Mouse (Mus musculus) midbrain, embryonic 10.5 days (tissue): ENCODE results near the gene Mctp2. TPM values are rescaled to one million over a fixed set of nuclear protein-coding genes. Genes with fewer than 3 reads are reported as not detected.

Source experiments
- DNase-seq: peaks from one replicate; pipeline ENCODE4 v3.0.0-alpha.2; 2017; ENCODE audit warnings: low spot score
- H3K27ac ChIP-seq: fragments of 300-500 bp; sonication (generic); replicated peaks from 2 replicates; pipeline ENCODE4 v1.5.1; 2016; ENCODE audit warnings: mild to moderate bottlenecking
- H3K27me3 ChIP-seq: fragments of 300-500 bp; sonication (generic); 2 replicates; pipeline ENCODE4 v1.6.1; 2016; ENCODE audit warnings: low read depth, mild to moderate bottlenecking; ENCODE audit not compliant: poor library complexity, severe bottlenecking
- H3K36me3 ChIP-seq: fragments of 300-500 bp; sonication (generic); 2 replicates; pipeline ENCODE4 v1.6.1; 2016; ENCODE audit warnings: mild to moderate bottlenecking, moderate library complexity
- H3K4me1 ChIP-seq: fragments of 300-500 bp; sonication (generic); 2 replicates; pipeline ENCODE4 v1.6.1; 2016
- H3K4me3 ChIP-seq: fragments of 300-500 bp; sonication (generic); 2 replicates; pipeline ENCODE4 v1.5.1; 2016; ENCODE audit warnings: mild to moderate bottlenecking, moderate library complexity
- H3K9me3 ChIP-seq: fragments of 300-500 bp; sonication (generic); replicated peaks from 2 replicates; pipeline ENCODE4 v1.6.1; 2016; ENCODE audit warnings: mild to moderate bottlenecking
- WGBS: fragments of 180-500 bp; shearing (Covaris S2); methylation state at CpG from one replicate; pipeline ENCODE4 v1.1.7; 2016; 5-methylcytosine and 5-hydroxymethylcytosine counted together
- polyA plus RNA-seq: library from polyadenylated mRNA; unstranded; fragments of >200 nt; fragmentation: Nextera tagmentation; extraction: Ambion mirVana; gene quantifications from 2 replicates; pipeline ENCODE4 v1.2.1, GENCODE M21; 2016

Gene Mctp2
- polyA plus RNA-seq = 0.10 and 0.51 TPM in 2 replicates

- no peaks in the 10 kb centered on the region for H3K36me3 ChIP-seq
- WGBS = under 1% methylated on average over 28 of the region's 28 CpGs
- peak within 1 kb of the TSS; percentile 66 for H3K4me3 ChIP-seq
- peak; percentile 37 for DNase-seq
- H3K27ac ChIP-seq = 0 out of 2 replicates have a peak within 1 kb of the TSS, but pooled peaks have one; percentile 46
- peaks cover 30% of the 10 kb centered on the region for H3K27me3 ChIP-seq
- no peaks in the 10 kb centered on the region for H3K9me3 ChIP-seq
- peaks cover 16% of the 10 kb centered on the region for H3K4me1 ChIP-seq
Observed at GRCm38 (mm10) chr7:72306382-72306841, at the start of gene Mctp2. Gene Mctp2, minus strand, starts transcription at chr7:72306608.

- Histone ChIP-seq H3K27me3 (no peaks in the 10 kb centered on the region), H3K36me3 (no peaks in the 10 kb centered on the region), H3K4me3 (no peak overlapping the region), H3K9me3 (no peaks in the 10 kb centered on the region), H3K27ac (no peak overlapping the region), H3K4me1 (no peaks in the 10 kb centered on the region)
- DNase-seq = no peak
Observed at GRCm38 (mm10) chr7:72345901-72346300, 39.5 kb upstream of the Mctp2 start.

GRCm38 (mm10) chr7:72343751-72344150, 37.3 kb upstream of the Mctp2 start:
- Histone ChIP-seq H3K4me1 (no peaks in the 10 kb centered on the region), H3K27ac (no peak overlapping the region), H3K4me3 (no peak overlapping the region), H3K36me3 (no peaks in the 10 kb centered on the region), H3K27me3 (no peaks in the 10 kb centered on the region), H3K9me3 (no peaks in the 10 kb centered on the region)
- DNase-seq = no peak
- WGBS = 76% methylated on average over 2 of the region's 2 CpGs

- no peaks in the 10 kb centered on the region for H3K4me1 ChIP-seq
- WGBS = 72% methylated on average over 2 of the region's 2 CpGs
- no peak for DNase-seq
- H3K27ac ChIP-seq = no peak overlapping the region
- no peaks in the 10 kb centered on the region for H3K27me3 ChIP-seq
- no peaks in the 10 kb centered on the region for H3K9me3 ChIP-seq
- no peak overlapping the region for H3K4me3 ChIP-seq
- H3K36me3 ChIP-seq = no peaks in the 10 kb centered on the region
Observed at GRCm38 (mm10) chr7:72342822-72343221, 36.4 kb upstream of the Mctp2 start.

GRCm38 (mm10) chr7:72325961-72326360, 19.6 kb upstream of the Mctp2 start:
- no peaks in the 10 kb centered on the region for H3K27me3 ChIP-seq
- H3K9me3 ChIP-seq = no peaks in the 10 kb centered on the region
- H3K4me1 ChIP-seq = no peaks in the 10 kb centered on the region
- no peak overlapping the region for H3K27ac ChIP-seq
- H3K36me3 ChIP-seq = no peaks in the 10 kb centered on the region
- DNase-seq = no peak
- WGBS = 72% methylated on average over 5 of the region's 5 CpGs
- H3K4me3 ChIP-seq = no peak overlapping the region

GRCm38 (mm10) chr7:72320906-72321305, 14.5 kb upstream of the Mctp2 start:
- Histone ChIP-seq H3K27me3 (no peaks in the 10 kb centered on the region), H3K27ac (no peak overlapping the region), H3K4me1 (no peaks in the 10 kb centered on the region), H3K4me3 (no peak overlapping the region), H3K36me3 (no peaks in the 10 kb centered on the region), H3K9me3 (no peaks in the 10 kb centered on the region)
- WGBS = 77% methylated on average over 4 of the region's 4 CpGs
- DNase-seq = no peak

GRCm38 (mm10) chr7:72320441-72320840, 14.0 kb upstream of the Mctp2 start:
- Histone ChIP-seq H3K27ac (no peak overlapping the region), H3K4me1 (no peaks in the 10 kb centered on the region), H3K27me3 (no peaks in the 10 kb centered on the region), H3K4me3 (no peak overlapping the region), H3K9me3 (no peaks in the 10 kb centered on the region), H3K36me3 (no peaks in the 10 kb centered on the region)
- DNase-seq = no peak
- 89% methylated on average over 4 of the region's 4 CpGs for WGBS

GRCm38 (mm10) chr7:72314395-72315060, 8.1 kb upstream of the Mctp2 start:
- WGBS = 89% methylated on average over 9 of the region's 9 CpGs
- no peaks in the 10 kb centered on the region for H3K4me1 ChIP-seq
- DNase-seq = no peak
- H3K36me3 ChIP-seq = no peaks in the 10 kb centered on the region
- no peak overlapping the region for H3K4me3 ChIP-seq
- H3K9me3 ChIP-seq = no peaks in the 10 kb centered on the region
- H3K27ac ChIP-seq = no peak overlapping the region
- H3K27me3 ChIP-seq = no peaks in the 10 kb centered on the region

- DNase-seq = no peak
- Histone ChIP-seq H3K4me3 (no peak overlapping the region), H3K27ac (no peak overlapping the region), H3K9me3 (no peaks in the 10 kb centered on the region), H3K4me1 (no peaks in the 10 kb centered on the region), H3K27me3 (no peaks in the 10 kb centered on the region), H3K36me3 (no peaks in the 10 kb centered on the region)
- 84% methylated on average over 3 of the region's 3 CpGs for WGBS
Observed at GRCm38 (mm10) chr7:72313908-72314307, 7.5 kb upstream of the Mctp2 start.

GRCm38 (mm10) chr7:72311582-72311981, 5.2 kb upstream of the Mctp2 start:
- H3K4me3 ChIP-seq = no peak overlapping the region
- H3K4me1 ChIP-seq = peaks cover 5% of the 10 kb centered on the region
- no peaks in the 10 kb centered on the region for H3K36me3 ChIP-seq
- 65% methylated on average over 8 of the region's 8 CpGs for WGBS
- DNase-seq = no peak
- peaks cover 13% of the 10 kb centered on the region for H3K27me3 ChIP-seq
- H3K9me3 ChIP-seq = no peaks in the 10 kb centered on the region
- no peak overlapping the region for H3K27ac ChIP-seq

- Histone ChIP-seq H3K4me1 (peaks cover 16% of the 10 kb centered on the region), H3K36me3 (no peaks in the 10 kb centered on the region), H3K27me3 (peaks cover 30% of the 10 kb centered on the region), H3K27ac (no peak overlapping the region), H3K4me3 (no peak overlapping the region), H3K9me3 (no peaks in the 10 kb centered on the region)
- no peak for DNase-seq
- 77% methylated on average over 5 of the region's 5 CpGs for WGBS
Observed at GRCm38 (mm10) chr7:72308078-72308477, 1.7 kb upstream of the Mctp2 start.

- Histone ChIP-seq H3K4me1 (peaks cover 16% of the 10 kb centered on the region), H3K4me3 (peak overlapping the region; percentile 66), H3K27ac (no peak overlapping the region), H3K27me3 (peaks cover 30% of the 10 kb centered on the region), H3K36me3 (no peaks in the 10 kb centered on the region), H3K9me3 (no peaks in the 10 kb centered on the region)
- no peak for DNase-seq
- WGBS = 9% methylated on average over 7 of the region's 7 CpGs
Observed at GRCm38 (mm10) chr7:72306847-72307246, 439 bp upstream of the Mctp2 start.

- Histone ChIP-seq H3K4me1 (peaks cover 16% of the 10 kb centered on the region), H3K27ac (0 out of 2 replicates have a peak overlapping the region, but pooled peaks have one; percentile 46), H3K9me3 (no peaks in the 10 kb centered on the region), H3K36me3 (no peaks in the 10 kb centered on the region), H3K27me3 (peaks cover 30% of the 10 kb centered on the region), H3K4me3 (peak overlapping the region; percentile 66)
- no peak for DNase-seq
- WGBS = 2% methylated on average over 14 of the region's 14 CpGs
Observed at GRCm38 (mm10) chr7:72305971-72306370, 437 bp downstream of the Mctp2 start.
